Mouse (Mus musculus) v-Abl transformed pro-B cells (cell line): ENCODE results near the gene Abcc4.

Source experiments
- in situ Hi-C, 2 experiments: fragments of 400-800 bp; cut with MboI; formaldehyde crosslinking; loops; one replicate each; pipeline ENCODE4 v1.15.1; 2025; ENCODE audit not compliant: unreplicated experiment in 2 of 2

Gene Abcc4

DNA sequence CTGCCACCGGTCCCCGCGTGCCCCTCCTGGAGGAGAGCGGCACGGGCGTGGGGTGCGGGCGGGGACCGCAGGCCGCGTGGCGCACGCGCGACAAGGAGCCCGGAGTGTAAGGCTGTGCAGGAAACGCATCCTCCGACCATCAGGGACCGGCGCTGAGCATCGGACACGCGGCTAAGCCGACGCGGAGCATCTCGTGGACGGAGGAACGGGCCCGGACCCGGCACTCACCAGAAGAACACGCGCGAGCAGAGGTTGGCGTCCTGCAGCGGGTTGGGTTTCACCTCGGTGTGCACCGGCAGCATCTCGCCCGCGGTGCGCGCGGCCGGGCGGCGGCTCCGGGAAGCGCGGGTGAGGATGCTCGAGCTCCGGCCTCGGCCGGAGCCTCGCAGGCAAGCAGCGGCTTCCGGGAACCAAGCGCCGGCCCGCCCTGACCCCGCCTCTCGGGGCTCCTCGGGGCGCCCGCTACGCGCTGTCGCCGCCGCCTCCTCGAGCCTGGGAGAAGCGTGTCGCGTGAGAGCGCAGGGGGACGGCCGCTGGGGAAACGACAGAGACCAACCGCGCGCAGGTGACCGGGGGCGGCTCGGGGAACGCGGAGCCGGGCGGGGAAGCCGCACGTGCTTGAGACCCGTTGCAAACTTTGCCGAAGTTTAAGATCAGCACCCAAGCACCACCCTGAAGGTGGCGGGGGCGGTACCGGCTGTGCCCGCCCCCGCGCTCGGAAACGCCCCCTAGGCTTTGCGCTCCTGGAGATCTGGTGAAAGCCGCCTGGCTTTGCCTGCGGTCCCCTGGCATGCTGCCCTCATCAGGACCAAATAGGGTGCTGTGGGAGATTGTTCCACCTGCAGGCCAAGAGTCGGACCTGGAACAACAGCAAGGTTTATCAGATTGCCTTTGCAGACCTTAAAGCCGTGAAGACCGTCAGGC lies at the start of gene Abcc4:
TSS of gene Abcc4 (minus strand) at position 412 of the 924 bp plus-strand sequence.
- in situ Hi-C loops = loop anchor here in 1 of 2 experiments (10.0 kb wide), 1 partner anchor 71 kb away; no protein-coding TSS in a partner anchor

GRCm38 (mm10) chr14:118751193-118751753 lies 45.3 kb upstream of the Abcc4 start:
- in situ Hi-C loops = loop anchor here in 1 of 2 experiments (25.0 kb wide), 1 partner anchor 539 kb away; no protein-coding TSS in a partner anchor

DNA sequence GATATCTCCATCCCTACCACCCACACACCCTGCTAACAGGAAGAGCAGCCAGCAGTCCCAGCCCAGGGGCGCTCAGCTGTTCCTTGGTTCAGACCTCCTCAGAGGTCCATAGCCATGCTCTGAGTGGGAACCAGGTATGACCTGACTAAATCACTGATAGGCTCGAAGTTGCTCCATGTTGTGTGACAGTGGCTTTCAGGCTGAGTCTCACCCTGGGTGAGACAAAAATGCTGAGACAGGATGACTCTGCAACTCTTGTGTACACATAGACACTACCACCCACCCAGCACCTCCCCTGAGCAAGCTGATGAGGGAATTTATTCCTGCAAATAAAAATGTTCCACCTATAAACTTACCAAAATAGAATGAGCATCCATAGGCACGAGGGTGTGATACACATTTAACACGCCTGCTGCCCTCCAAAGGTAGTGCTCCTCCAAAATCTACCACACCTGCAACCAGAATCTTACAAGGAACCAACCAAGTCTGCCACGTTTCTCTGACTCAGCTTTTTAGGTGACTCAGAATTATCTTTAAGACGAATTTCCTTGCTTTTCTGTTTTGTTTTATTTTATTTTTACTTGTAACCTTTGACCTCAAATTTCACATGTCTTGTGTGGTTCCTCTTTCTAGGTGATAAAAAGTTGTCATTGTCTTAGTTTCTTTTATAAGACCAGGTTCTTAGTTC lies 44.6 kb upstream of the Abcc4 start:
- in situ Hi-C loops = loop anchor here in 1 of 2 experiments (25.0 kb wide), 1 partner anchor 538 kb away; no protein-coding TSS in a partner anchor

DNA sequence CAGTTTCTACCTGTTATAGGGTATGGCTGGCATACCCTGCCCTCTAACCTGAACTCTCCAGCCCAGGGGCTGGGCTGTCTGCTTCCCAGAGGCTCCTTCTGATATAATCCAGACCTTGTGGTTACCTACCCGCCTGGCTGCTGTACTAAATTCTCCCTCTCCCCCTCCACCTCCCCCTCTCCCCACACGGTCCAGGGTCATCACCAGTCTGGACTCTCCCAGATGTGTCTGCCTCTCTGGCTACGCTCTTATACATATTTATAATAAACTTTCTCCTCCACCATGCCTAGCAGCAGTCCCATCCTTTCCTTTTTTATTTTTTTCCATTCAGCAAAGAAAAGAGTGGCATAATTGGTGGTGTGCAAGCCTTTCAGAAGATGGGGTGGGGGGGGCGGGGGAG lies 43.7 kb upstream of the Abcc4 start:
- in situ Hi-C loops = loop anchor here (25.0 kb wide), 2 partner anchors 337 to 537 kb away; no protein-coding TSS in a partner anchor

DNA sequence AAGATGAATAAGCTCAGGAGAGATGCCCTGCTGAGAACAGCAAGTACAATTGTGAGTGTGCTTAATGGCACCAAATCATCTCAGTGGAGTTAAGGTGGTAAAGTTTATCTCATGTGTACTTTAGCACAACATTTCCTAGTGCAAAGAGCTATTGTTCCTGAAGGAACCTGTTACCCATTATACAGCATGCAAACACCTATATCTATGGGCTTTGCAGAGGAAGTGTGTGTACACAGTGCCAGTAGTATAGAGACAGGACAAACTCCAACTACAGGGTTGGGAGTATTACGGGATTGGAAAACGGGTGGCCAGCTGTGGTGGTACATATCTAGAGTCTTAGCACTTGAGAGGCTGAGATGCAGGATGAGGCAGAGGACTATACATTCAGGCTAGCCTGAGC lies 43.0 kb upstream of the Abcc4 start:
- in situ Hi-C loops = loop anchor here in 1 of 2 experiments (25.0 kb wide), 1 partner anchor 337 kb away; no protein-coding TSS in a partner anchor

- in situ Hi-C loops = loop anchor here in 1 of 2 experiments (25.0 kb wide), 1 partner anchor 331 kb away; no protein-coding TSS in a partner anchor
Observed at GRCm38 (mm10) chr14:118742862-118743261, 36.8 kb upstream of the Abcc4 start.

DNA sequence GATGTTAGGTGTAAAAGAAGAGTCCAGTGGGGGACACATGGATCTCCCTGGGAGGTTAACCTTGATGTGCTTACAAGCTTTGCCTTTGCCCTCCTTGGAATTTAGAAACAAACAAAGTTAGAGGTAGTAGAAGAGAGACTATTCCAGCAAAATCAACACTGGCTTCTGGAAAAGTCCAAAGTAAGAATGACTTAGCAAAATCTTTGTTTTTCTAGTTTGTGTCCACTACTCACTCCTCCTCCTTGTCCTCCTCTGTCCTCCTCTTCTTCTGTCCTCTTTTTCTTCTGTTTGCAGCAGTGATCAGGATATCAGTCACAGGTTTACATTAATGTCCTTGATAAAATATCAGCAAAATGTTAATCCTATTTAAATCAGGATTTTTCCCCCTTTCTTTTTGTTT lies 35.8 kb upstream of the Abcc4 start:
- in situ Hi-C loops = loop anchor here in 1 of 2 experiments (25.0 kb wide), 1 partner anchor 329 kb away; no protein-coding TSS in a partner anchor

- in situ Hi-C loops = loop anchor here in 1 of 2 experiments (25.0 kb wide), 1 partner anchor 325 kb away; no protein-coding TSS in a partner anchor
Observed at GRCm38 (mm10) chr14:118737251-118737888, 31.4 kb upstream of the Abcc4 start.

DNA sequence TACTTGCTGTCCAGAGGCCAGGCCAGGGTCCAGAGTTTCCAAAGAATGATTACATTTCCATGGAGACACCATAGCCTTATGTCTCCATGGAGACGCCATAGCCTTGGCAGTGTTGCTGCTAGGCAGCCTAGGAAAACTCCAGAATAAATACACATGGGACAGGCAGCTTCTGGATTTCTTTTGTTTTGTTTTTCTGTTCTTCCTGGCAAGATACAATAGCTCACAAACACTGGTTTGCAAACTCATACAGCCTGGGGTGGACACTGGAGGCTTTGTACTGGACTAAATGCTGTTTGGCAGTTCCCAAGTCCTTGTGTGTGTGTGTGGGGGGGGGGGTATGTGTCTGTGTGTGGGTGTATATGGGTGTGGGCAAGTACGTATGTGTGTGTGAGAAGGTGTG lies 29.1 kb upstream of the Abcc4 start:
- in situ Hi-C loops = loop anchor here in 1 of 2 experiments (25.0 kb wide), 1 partner anchor 323 kb away; no protein-coding TSS in a partner anchor

GRCm38 (mm10) chr14:118733146-118733545 lies 27.1 kb upstream of the Abcc4 start:
- in situ Hi-C loops = loop anchor here in 1 of 2 experiments (25.0 kb wide), 1 partner anchor 321 kb away; no protein-coding TSS in a partner anchor

- in situ Hi-C loops = loop anchor here in 1 of 2 experiments (25.0 kb wide), 1 partner anchor 318 kb away; no protein-coding TSS in a partner anchor
Observed at GRCm38 (mm10) chr14:118730631-118731030, 24.6 kb upstream of the Abcc4 start.

DNA sequence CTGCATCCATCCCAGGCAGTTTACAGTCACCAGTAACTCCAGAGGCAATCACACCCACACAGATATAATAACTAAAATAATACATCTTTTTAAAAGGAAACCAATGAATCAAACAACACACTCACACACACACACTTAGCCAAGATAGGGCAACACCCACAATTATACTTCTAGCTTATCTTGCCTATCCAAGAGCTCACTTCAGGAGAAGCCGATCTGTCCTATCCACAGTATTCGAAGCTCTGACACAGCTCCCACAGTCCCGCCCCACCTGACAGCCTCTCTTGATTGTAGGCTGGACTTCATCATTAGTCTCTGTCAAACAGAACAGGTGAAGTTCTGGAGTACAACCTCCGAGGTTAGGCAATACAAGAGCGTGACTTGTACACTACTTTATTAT lies 19.4 kb upstream of the Abcc4 start:
- in situ Hi-C loops = loop anchor here in 1 of 2 experiments (25.0 kb wide), 1 partner anchor 313 kb away; no protein-coding TSS in a partner anchor

GRCm38 (mm10) chr14:118723920-118724693 lies 18.1 kb upstream of the Abcc4 start:
- in situ Hi-C loops = no loop called here

DNA sequence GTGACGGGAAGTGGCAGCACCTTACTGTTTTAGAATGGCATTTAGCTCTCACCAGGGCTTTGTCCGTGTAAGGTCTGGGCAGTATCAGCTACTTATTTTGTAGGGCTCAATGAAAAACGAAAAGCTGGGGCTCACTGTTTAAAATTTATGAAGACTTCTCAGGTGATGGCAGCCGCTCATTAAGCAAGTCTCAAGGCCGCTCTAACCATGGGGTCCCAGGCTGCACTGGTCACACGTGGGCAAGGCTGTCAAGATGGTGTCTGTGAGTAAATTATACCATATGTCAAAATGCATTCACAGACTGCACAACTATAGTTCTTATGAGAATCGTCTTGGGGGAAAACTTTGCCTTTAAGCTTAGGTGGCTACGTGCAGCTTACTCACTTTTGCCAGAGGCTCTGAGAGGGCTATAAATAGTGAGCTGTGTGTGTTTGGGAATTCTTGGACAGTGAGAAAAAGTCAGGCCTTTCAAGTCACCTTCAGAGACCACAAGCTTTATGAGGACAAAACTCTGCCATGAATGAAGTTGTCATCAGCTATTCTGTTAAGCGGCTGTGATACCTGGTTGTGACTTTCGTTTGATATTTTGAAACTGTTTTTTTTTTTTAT lies 13.7 kb upstream of the Abcc4 start:
- in situ Hi-C loops = no loop called here

DNA sequence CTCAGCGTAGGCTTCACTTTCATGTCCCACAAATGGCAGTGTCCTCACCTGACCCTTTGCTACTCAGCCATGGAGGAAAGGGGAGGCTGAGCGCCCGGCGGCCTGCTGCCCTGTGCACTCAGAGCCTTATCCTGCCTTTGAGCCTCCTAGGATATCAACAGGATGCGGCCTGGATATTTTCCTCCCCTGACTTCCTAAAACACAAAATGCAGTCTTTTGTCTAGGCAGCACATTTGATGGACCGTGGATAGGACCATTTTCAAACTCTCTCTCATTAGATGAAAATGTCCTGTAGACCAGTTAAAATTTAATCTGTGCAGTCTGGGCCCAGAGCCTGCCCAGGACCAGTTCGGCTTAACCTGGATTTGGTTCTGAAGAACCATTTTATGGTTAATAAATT lies 12.6 kb upstream of the Abcc4 start:
- in situ Hi-C loops = no loop called here

DNA sequence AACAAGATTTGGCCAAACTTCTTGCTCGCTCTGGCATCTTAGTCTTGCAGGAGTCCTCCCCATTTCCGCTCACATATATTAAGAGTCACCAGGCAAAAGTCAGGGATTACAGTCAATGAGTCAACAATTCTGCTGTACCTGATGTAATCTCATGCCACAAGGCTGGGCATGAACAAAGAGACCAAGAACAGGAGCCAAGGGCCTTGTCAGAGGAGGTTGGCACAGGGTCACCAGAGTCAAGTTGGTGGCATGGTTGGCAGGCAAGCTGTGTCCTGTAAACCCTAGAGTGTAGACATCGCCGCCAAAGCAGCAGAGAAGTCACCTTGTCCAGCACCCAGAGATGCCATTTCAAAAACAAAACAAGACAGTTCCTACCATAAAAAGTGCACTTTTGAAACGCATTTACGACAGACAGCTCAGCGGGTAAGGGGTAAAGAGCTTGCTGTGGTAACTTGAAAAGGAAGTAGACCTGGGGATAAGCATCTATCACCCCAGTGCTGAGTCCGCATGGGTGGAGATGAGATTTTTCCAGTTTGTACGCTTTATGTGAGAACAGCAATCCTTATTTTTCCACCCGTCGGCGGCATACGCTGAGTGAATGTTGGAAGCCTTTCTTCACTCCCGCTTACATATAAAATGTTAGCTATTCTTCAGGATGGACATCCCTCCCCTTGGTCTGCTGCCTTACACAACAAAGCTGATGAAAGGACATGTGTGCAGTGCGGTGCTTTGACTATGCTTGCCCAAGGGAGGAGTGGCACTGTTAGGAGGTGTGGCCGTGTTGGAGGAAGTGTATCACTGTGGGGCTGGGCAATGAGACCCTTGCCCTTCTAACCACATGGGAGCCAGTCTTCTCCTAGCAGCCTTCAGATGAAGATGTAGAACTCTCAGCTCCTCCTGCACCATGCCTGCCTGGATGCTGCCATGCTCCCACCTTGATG lies 10.6 kb upstream of the Abcc4 start:
- in situ Hi-C loops = no loop called here

- in situ Hi-C loops = loop anchor here (5.0 kb wide), 1 partner anchor 53 kb away; no protein-coding TSS in a partner anchor
Observed at GRCm38 (mm10) chr14:118714720-118715119, 8.7 kb upstream of the Abcc4 start.
